Mouse (Mus musculus) limb, embryonic 14.5 days (tissue): ENCODE data around the gene Slc24a3. TPM values are rescaled to one million over a fixed set of nuclear protein-coding genes. Genes with fewer than 3 reads are reported as not detected.

Source experiments
- ATAC-seq: fragments of 200-750 bp; cut with Nextera tagmentation; 2 replicates; pipeline ENCODE4 v1.8.0; 2017; ENCODE audit warnings: low read depth, moderate number of reproducible peaks, moderate TSS enrichment; ENCODE audit not compliant: low FRiP score
- DNase-seq: peaks from one replicate; pipeline ENCODE4 v3.0.0-alpha.2; 2015; ENCODE audit warnings: low spot score
- H3K27ac ChIP-seq: fragments of 300-500 bp; sonication (generic); replicated peaks from 2 replicates; pipeline ENCODE4 v1.5.1; 2014; ENCODE audit warnings: low read depth, mild to moderate bottlenecking, low read length, moderate library complexity, mixed read lengths
- H3K27me3 ChIP-seq: fragments of 300-500 bp; sonication (generic); 2 replicates; pipeline ENCODE4 v1.6.1; 2014; ENCODE audit warnings: low read length, mixed read lengths; ENCODE audit not compliant: control insufficient read depth, insufficient read depth
- H3K36me3 ChIP-seq: fragments of 300-500 bp; sonication (generic); 2 replicates; pipeline ENCODE4 v1.6.1; 2014; ENCODE audit warnings: mild to moderate bottlenecking, low read length, moderate library complexity, mixed read lengths; ENCODE audit not compliant: control insufficient read depth, insufficient read depth
- H3K4me1 ChIP-seq: fragments of 300-500 bp; sonication (generic); 2 replicates; pipeline ENCODE4 v1.6.1; 2014; ENCODE audit warnings: antibody characterized with exemption, low read length, mixed read lengths; ENCODE audit not compliant: control insufficient read depth, insufficient read depth
- H3K4me2 ChIP-seq: fragments of 300-500 bp; sonication (generic); replicated peaks from 2 replicates; pipeline ENCODE4 v1.6.1; 2014; ENCODE audit warnings: low read depth, mild to moderate bottlenecking, low read length, moderate library complexity; ENCODE audit not compliant: severe bottlenecking
- H3K4me3 ChIP-seq: fragments of 300-500 bp; sonication (generic); replicated peaks from 2 replicates; pipeline ENCODE4 v1.5.1; 2014; ENCODE audit warnings: low read length
- H3K9ac ChIP-seq: fragments of 300-500 bp; sonication (generic); 2 replicates; pipeline ENCODE4 v1.6.1; 2014; ENCODE audit warnings: mild to moderate bottlenecking, low read depth, low read length, moderate library complexity; ENCODE audit not compliant: severe bottlenecking
- H3K9me3 ChIP-seq: fragments of 300-500 bp; sonication (generic); 2 replicates; pipeline ENCODE4 v1.6.1; 2016; ENCODE audit warnings: low read length; ENCODE audit not compliant: control insufficient read depth
- POLR2A ChIP-seq: fragments of 200-500 bp; IDR thresholded peaks from 2 replicates; pipeline ENCODE4 v1.8.0; 2012; ENCODE audit warnings: inconsistent platforms, mild to moderate bottlenecking, moderate library complexity, borderline replicate concordance; ENCODE audit not compliant: insufficient read depth, insufficient read length; ENCODE audit errors: extremely low read depth
- WGBS: fragments of 180-500 bp; shearing (Covaris S2); extraction: QIAGEN DNeasy Blood & Tissue Kit; methylation state at CpG from one replicate; pipeline ENCODE4 v1.1.7; 2014; 5-methylcytosine and 5-hydroxymethylcytosine counted together
- polyA plus RNA-seq, 2 experiments: library from polyadenylated mRNA; depleted of rRNA in 1 of 2; stranded (reverse) in 1 of 2; unstranded in 1 of 2; fragments of >200 nt; fragmentation: Nextera tagmentation in 1 of 2; extraction: Ambion mirVana in 1 of 2; gene quantifications; 2 replicates each; pipeline versions ENCODE4 v1.2.1 to v1.2.3; 2012 to 2014

Gene Slc24a3
- polyA plus RNA-seq, 2 experiments, result 4.7 to 7.4 TPM

GRCm38 (mm10) chr2:145257855-145258254, 90.3 kb downstream of the Slc24a3 start:
- Histone ChIP-seq H3K9me3 (no peaks in the 10 kb centered on the region), H3K36me3 (no peaks in the 10 kb centered on the region), H3K4me2 (no peak overlapping the region), H3K27me3 (no peaks in the 10 kb centered on the region), H3K27ac (no peak overlapping the region), H3K4me1 (no peaks in the 10 kb centered on the region), H3K4me3 (no peak overlapping the region), H3K9ac (no peak overlapping the region)
- WGBS, result 93% methylated on average over 2 of the region's 2 CpGs
- no peak for DNase-seq
- no peak for ATAC-seq
- no peak for TF ChIP-seq POLR2A

DNA sequence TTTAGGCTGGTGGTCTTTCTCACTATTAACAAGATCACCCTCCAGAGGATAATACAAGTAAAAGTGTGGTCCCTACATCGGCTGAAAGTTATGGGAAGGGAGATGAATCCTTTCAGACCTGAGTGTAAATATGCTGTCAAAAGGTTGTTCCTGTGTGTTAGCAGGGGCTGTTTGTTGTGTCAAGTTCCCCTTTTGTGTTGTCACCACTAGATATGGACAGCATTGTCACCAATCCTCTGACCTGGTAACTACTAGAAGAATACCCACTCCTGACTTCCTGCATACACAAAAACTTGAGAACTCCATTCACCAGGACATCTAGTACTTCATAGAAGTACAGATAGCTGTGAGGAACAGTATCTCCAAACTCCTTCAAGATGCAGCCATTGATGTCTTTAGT, 93.0 kb downstream of the Slc24a3 start:
- DNase-seq (no peak), ATAC-seq (no peak)
- 67% methylated on average over 1 of the region's 1 CpGs for WGBS
- no peaks in the 10 kb centered on the region for H3K27me3 ChIP-seq
- no peak overlapping the region for H3K27ac ChIP-seq
- no peaks in the 10 kb centered on the region for H3K4me1 ChIP-seq
- no peak overlapping the region for H3K4me3 ChIP-seq
- no peak overlapping the region for H3K9ac ChIP-seq
- no peak overlapping the region for H3K4me2 ChIP-seq
- H3K36me3 ChIP-seq, result no peaks in the 10 kb centered on the region
- no peaks in the 10 kb centered on the region for H3K9me3 ChIP-seq
- no peak for TF ChIP-seq POLR2A

DNA sequence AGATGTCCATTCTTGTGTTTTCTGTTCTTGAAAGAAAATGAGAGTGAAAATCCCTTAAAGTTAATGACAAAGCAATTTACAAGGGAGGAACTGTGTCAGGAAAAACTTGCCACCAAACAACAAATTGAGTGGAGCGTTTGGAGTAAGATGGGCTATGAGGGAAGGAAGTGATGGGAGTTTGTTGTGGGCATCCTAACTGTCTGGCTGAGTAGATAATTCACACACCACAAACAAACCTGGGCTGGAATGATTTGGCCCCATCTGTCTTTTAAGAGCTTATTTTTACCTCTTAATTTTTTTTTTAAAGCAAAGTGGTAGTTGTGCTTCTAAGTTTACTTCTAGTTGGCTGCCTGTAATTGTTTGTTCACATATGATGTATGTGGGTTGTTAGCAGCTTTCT, 94.6 kb downstream of the Slc24a3 start:
- TF ChIP-seq POLR2A, result no peak
- H3K9ac ChIP-seq, result no peak overlapping the region
- no peak overlapping the region for H3K27ac ChIP-seq
- H3K27me3 ChIP-seq, result no peaks in the 10 kb centered on the region
- ATAC-seq, result no peak
- H3K4me2 ChIP-seq, result no peak overlapping the region
- H3K9me3 ChIP-seq, result no peaks in the 10 kb centered on the region
- no peaks in the 10 kb centered on the region for H3K4me1 ChIP-seq
- H3K4me3 ChIP-seq, result no peak overlapping the region
- no peak for DNase-seq
- H3K36me3 ChIP-seq, result no peaks in the 10 kb centered on the region
- WGBS, result 76% methylated on average over 1 of the region's 1 CpGs

- no peaks in the 10 kb centered on the region for H3K27me3 ChIP-seq
- no peaks in the 10 kb centered on the region for H3K9me3 ChIP-seq
- DNase-seq (no peak), ATAC-seq (no peak)
- no peak overlapping the region for H3K9ac ChIP-seq
- H3K36me3 ChIP-seq, result no peaks in the 10 kb centered on the region
- no peak overlapping the region for H3K4me3 ChIP-seq
- TF ChIP-seq POLR2A, result no peak
- H3K27ac ChIP-seq, result no peak overlapping the region
- 38% methylated on average over 1 of the region's 1 CpGs for WGBS
- H3K4me1 ChIP-seq, result no peaks in the 10 kb centered on the region
- H3K4me2 ChIP-seq, result no peak overlapping the region
Measured at GRCm38 (mm10) chr2:145266723-145267122, 99.2 kb downstream of the Slc24a3 start.

GRCm38 (mm10) chr2:145268971-145269370, 101.4 kb downstream of the Slc24a3 start:
- no peak overlapping the region for H3K27ac ChIP-seq
- no peaks in the 10 kb centered on the region for H3K4me1 ChIP-seq
- no peaks in the 10 kb centered on the region for H3K9me3 ChIP-seq
- H3K9ac ChIP-seq, result no peak overlapping the region
- no peaks in the 10 kb centered on the region for H3K36me3 ChIP-seq
- no peaks in the 10 kb centered on the region for H3K27me3 ChIP-seq
- H3K4me3 ChIP-seq, result no peak overlapping the region
- no peak overlapping the region for H3K4me2 ChIP-seq
- DNase-seq (no peak), ATAC-seq (no peak)
- TF ChIP-seq POLR2A, result no peak

DNA sequence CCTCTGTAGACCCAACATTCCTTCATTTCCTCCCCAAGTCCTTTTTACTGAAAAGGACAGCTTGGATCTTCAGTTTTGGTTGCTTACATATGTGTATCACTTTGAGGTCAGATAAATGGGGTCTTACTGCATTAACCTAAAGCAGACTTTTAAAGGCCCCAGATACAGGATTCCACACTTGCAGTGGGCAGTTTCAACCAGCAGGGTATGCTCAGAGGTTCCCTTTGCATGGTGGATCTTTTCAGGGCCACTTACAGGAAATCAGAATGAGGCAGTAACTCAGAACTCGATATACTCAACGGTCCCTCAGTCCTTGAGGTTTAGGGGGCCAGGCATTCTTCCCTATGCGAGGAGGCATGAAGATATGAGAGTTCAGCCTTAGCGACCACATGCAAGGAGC, 101.9 kb downstream of the Slc24a3 start:
- Histone ChIP-seq H3K36me3 (no peaks in the 10 kb centered on the region), H3K4me2 (no peak overlapping the region), H3K27me3 (no peaks in the 10 kb centered on the region), H3K9ac (no peak overlapping the region), H3K27ac (no peak overlapping the region), H3K9me3 (no peaks in the 10 kb centered on the region), H3K4me3 (no peak overlapping the region), H3K4me1 (no peaks in the 10 kb centered on the region)
- TF ChIP-seq POLR2A, result no peak
- ATAC-seq, result no peak
- no peak for DNase-seq
- 71% methylated on average over 4 of the region's 4 CpGs for WGBS
